Mouse (Mus musculus) liver, embryonic 12.5 days (tissue): ENCODE results near the gene Prss8. TPM values are rescaled to one million over a fixed set of nuclear protein-coding genes. Genes with fewer than 3 reads are reported as not detected.
"Not testable (repeated sequence)": the region's sequence is repeated elsewhere in the genome, so short reads cannot be mapped to it uniquely, and the experiment has no call there.

Experiments used
- ATAC-seq: fragments of 200-750 bp; cut with Nextera tagmentation; 2 replicates; pipeline ENCODE4 v1.8.0; 2017; ENCODE audit warnings: moderate number of reproducible peaks, mild to moderate bottlenecking, moderate library complexity
- H3K27ac ChIP-seq: fragments of 300-500 bp; sonication (generic); 2 replicates; pipeline ENCODE4 v1.5.1; 2016; ENCODE audit warnings: mild to moderate bottlenecking
- H3K27me3 ChIP-seq: fragments of 300-500 bp; sonication (generic); replicated peaks from 2 replicates; pipeline ENCODE4 v1.6.1; 2016; ENCODE audit warnings: mild to moderate bottlenecking, moderate library complexity
- H3K36me3 ChIP-seq: fragments of 300-500 bp; sonication (generic); 2 replicates; pipeline ENCODE4 v1.6.1; 2016; ENCODE audit warnings: mild to moderate bottlenecking, moderate library complexity
- H3K4me1 ChIP-seq: fragments of 300-500 bp; sonication (generic); 2 replicates; pipeline ENCODE4 v1.6.1; 2016
- H3K4me2 ChIP-seq: fragments of 300-500 bp; sonication (generic); 2 replicates; pipeline ENCODE4 v1.6.1; 2016; ENCODE audit warnings: mild to moderate bottlenecking, moderate library complexity
- H3K4me3 ChIP-seq: fragments of 300-500 bp; sonication (generic); 2 replicates; pipeline ENCODE4 v1.5.1; 2016; ENCODE audit warnings: mild to moderate bottlenecking, moderate library complexity
- H3K9ac ChIP-seq: fragments of 300-500 bp; sonication (generic); 2 replicates; pipeline ENCODE4 v1.6.1; 2016; ENCODE audit warnings: mild to moderate bottlenecking, moderate library complexity
- H3K9me3 ChIP-seq: fragments of 300-500 bp; sonication (generic); replicated peaks from 2 replicates; pipeline ENCODE4 v1.6.1; 2016; ENCODE audit warnings: mild to moderate bottlenecking, moderate library complexity
- WGBS: fragments of 180-500 bp; shearing (Covaris S2); methylation state at CpG from one replicate; pipeline ENCODE4 v1.1.7; 2016; ENCODE audit not compliant: insufficient replicate concordance; 5-methylcytosine and 5-hydroxymethylcytosine counted together
- polyA plus RNA-seq: library from polyadenylated mRNA; unstranded; fragments of >200 nt; fragmentation: Nextera tagmentation; extraction: Ambion mirVana; gene quantifications from 2 replicates; pipeline ENCODE4 v1.2.1, GENCODE M21; 2016

The Prss8 gene
- polyA plus RNA-seq, 1 experiment from 2014 or later: 4.4 TPM

GRCm38 (mm10) chr7:127942097-127942496 is 12.2 kb upstream of the Prss8 start:
- not testable (repeated sequence) for H3K4me1 ChIP-seq, H3K27ac ChIP-seq, H3K9ac ChIP-seq, H3K9me3 ChIP-seq, ATAC-seq, H3K36me3 ChIP-seq, H3K4me3 ChIP-seq, H3K4me2 ChIP-seq
- H3K27me3 ChIP-seq: peaks cover 45% of the 10 kb centered on the region
- WGBS: 39% methylated on average over 2 of the region's 2 CpGs

- peak overlapping the region; percentile 90 for H3K9ac ChIP-seq
- peaks cover 39% of the 10 kb centered on the region for H3K4me1 ChIP-seq
- H3K36me3 ChIP-seq: no peaks in the 10 kb centered on the region
- no peak for ATAC-seq
- H3K4me2 ChIP-seq: peak overlapping the region; percentile 100
- 0 out of 2 replicates have a peak overlapping the region, but pooled peaks have one; percentile 69 for H3K27ac ChIP-seq
- no peaks in the 10 kb centered on the region for H3K27me3 ChIP-seq
- WGBS: 57% methylated on average over 18 of the region's 18 CpGs
- peak overlapping the region; percentile 76 for H3K4me3 ChIP-seq
- H3K9me3 ChIP-seq: no peaks in the 10 kb centered on the region
These were observed 6.4 kb upstream of the Prss8 start for GRCm38 (mm10) chr7:127936216-127936884.

- Histone ChIP-seq H3K36me3 (no peaks in the 10 kb centered on the region), H3K27ac (peak overlapping the region; percentile 69), H3K4me1 (peaks cover 43% of the 10 kb centered on the region), H3K27me3 (no peaks in the 10 kb centered on the region), H3K9me3 (no peaks in the 10 kb centered on the region), H3K4me2 (peak overlapping the region; percentile 100), H3K9ac (peak overlapping the region; percentile 90), H3K4me3 (peak overlapping the region; percentile 76)
- peak; percentile 45 for ATAC-seq
- 2% methylated on average over 38 of the region's 38 CpGs for WGBS
These were observed 5.8 kb upstream of the Prss8 start for GRCm38 (mm10) chr7:127935748-127936159.

- peak; percentile 92 for ATAC-seq
- Histone ChIP-seq H3K27me3 (no peaks in the 10 kb centered on the region), H3K36me3 (no peaks in the 10 kb centered on the region), H3K4me3 (peak overlapping the region; percentile 76), H3K9ac (peak overlapping the region; percentile 90), H3K9me3 (no peaks in the 10 kb centered on the region), H3K4me2 (peak overlapping the region; percentile 100), H3K4me1 (peaks cover 45% of the 10 kb centered on the region), H3K27ac (peak overlapping the region; percentile 69)
- 7% methylated on average over 28 of the region's 32 CpGs for WGBS
These were observed 5.3 kb upstream of the Prss8 start for GRCm38 (mm10) chr7:127935028-127935722.

- H3K4me2 ChIP-seq: peak overlapping the region; percentile 100; the same call in 1 of the 2 replicates
- no peaks in the 10 kb centered on the region for H3K9me3 ChIP-seq
- 79% methylated on average over 5 of the region's 5 CpGs for whole genome bisulfite sequencing
- H3K27ac ChIP-seq: no peak overlapping the region
- H3K4me1 ChIP-seq: peaks cover 56% of the 10 kb centered on the region
- H3K36me3 ChIP-seq: no peaks in the 10 kb centered on the region
- H3K4me3 ChIP-seq: no peak overlapping the region
- no peak overlapping the region for H3K9ac ChIP-seq
- no peak for ATAC-seq
- peaks cover 3% of the 10 kb centered on the region; the same call in 1 of the 2 replicates for H3K27me3 ChIP-seq
These were observed 4.2 kb upstream of the Prss8 start for GRCm38 (mm10) chr7:127934075-127934474.

- no peak for ATAC-seq
- H3K36me3 ChIP-seq: no peaks in the 10 kb centered on the region
- H3K27ac ChIP-seq: peak overlapping the region; percentile 61
- H3K9ac ChIP-seq: no peak overlapping the region
- H3K4me1 ChIP-seq: peaks cover 65% of the 10 kb centered on the region
- no peaks in the 10 kb centered on the region for H3K9me3 ChIP-seq
- H3K27me3 ChIP-seq: peaks cover 8% of the 10 kb centered on the region
- 46% methylated on average over 13 of the region's 13 CpGs for WGBS
- no peak overlapping the region for H3K4me2 ChIP-seq
- no peak overlapping the region for H3K4me3 ChIP-seq
These were observed 2.5 kb upstream of the Prss8 start for GRCm38 (mm10) chr7:127932273-127933031.

- H3K4me3 ChIP-seq: no peak overlapping the region
- peaks cover 2% of the 10 kb centered on the region for H3K36me3 ChIP-seq
- no peak overlapping the region for H3K9ac ChIP-seq
- H3K4me1 ChIP-seq: peaks cover 64% of the 10 kb centered on the region
- no peak for ATAC-seq
- H3K9me3 ChIP-seq: no peaks in the 10 kb centered on the region
- 54% methylated on average over 13 of the region's 13 CpGs for WGBS
- peaks cover 8% of the 10 kb centered on the region for H3K27me3 ChIP-seq
- H3K4me2 ChIP-seq: peak overlapping the region; percentile 29
- peak overlapping the region; percentile 61 for H3K27ac ChIP-seq
These were observed 1.6 kb upstream of the Prss8 start for GRCm38 (mm10) chr7:127931351-127932135.

GRCm38 (mm10) chr7:127930636-127931035 is 732 bp upstream of the Prss8 start:
- H3K9me3 ChIP-seq: no peaks in the 10 kb centered on the region
- no peak overlapping the region for H3K9ac ChIP-seq
- H3K4me1 ChIP-seq: peaks cover 55% of the 10 kb centered on the region
- H3K36me3 ChIP-seq: peaks cover 11% of the 10 kb centered on the region
- H3K27ac ChIP-seq: no peak overlapping the region
- H3K4me3 ChIP-seq: no peak overlapping the region
- peaks cover 8% of the 10 kb centered on the region for H3K27me3 ChIP-seq
- H3K4me2 ChIP-seq: no peak overlapping the region
- WGBS: 77% methylated on average over 5 of the region's 5 CpGs
- ATAC-seq: no peak

- no peak for ATAC-seq
- H3K4me3 ChIP-seq: peak overlapping the region; percentile 31; the same call in 1 of the 2 replicates
- no peaks in the 10 kb centered on the region for H3K9me3 ChIP-seq
- peak overlapping the region; percentile 59 for H3K4me2 ChIP-seq
- peaks cover 25% of the 10 kb centered on the region for H3K36me3 ChIP-seq
- peaks cover 8% of the 10 kb centered on the region for H3K27me3 ChIP-seq
- peaks cover 43% of the 10 kb centered on the region for H3K4me1 ChIP-seq
- WGBS: 62% methylated on average over 5 of the region's 5 CpGs
- 0 out of 2 replicates have a peak overlapping the region, but pooled peaks have one; percentile 58 for H3K9ac ChIP-seq
- H3K27ac ChIP-seq: no peak overlapping the region
These were observed 1.3 kb downstream of the Prss8 start for GRCm38 (mm10) chr7:127928596-127928995.

GRCm38 (mm10) chr7:127927726-127928125 is 2.2 kb downstream of the Prss8 start:
- Histone ChIP-seq H3K4me1 (peaks cover 42% of the 10 kb centered on the region), H3K4me3 (no peak overlapping the region)

GRCm38 (mm10) chr7:127926846-127927245 is 3.1 kb downstream of the Prss8 start:
- WGBS: 81% methylated on average over 11 of the region's 11 CpGs

More at GRCm38 (mm10) chr7:127927726-127928125, 2.2 kb downstream of the Prss8 start:
- peaks cover 25% of the 10 kb centered on the region for H3K36me3 ChIP-seq
- H3K9me3 ChIP-seq: no peaks in the 10 kb centered on the region
- H3K27ac ChIP-seq: no peak overlapping the region
- no peak for ATAC-seq
- WGBS: 82% methylated on average over 11 of the region's 11 CpGs
- peaks cover 8% of the 10 kb centered on the region for H3K27me3 ChIP-seq
- no peak overlapping the region for H3K4me2 ChIP-seq
- H3K9ac ChIP-seq: no peak overlapping the region

More at GRCm38 (mm10) chr7:127926846-127927245, 3.1 kb downstream of the Prss8 start:
- Histone ChIP-seq H3K4me2 (no peak overlapping the region), H3K27me3 (peaks cover 8% of the 10 kb centered on the region), H3K4me3 (no peak overlapping the region), H3K36me3 (peaks cover 33% of the 10 kb centered on the region), H3K9ac (no peak overlapping the region), H3K27ac (no peak overlapping the region; the same call in 1 of the 2 replicates), H3K9me3 (no peaks in the 10 kb centered on the region), H3K4me1 (peaks cover 49% of the 10 kb centered on the region)
- ATAC-seq: no peak
